Mouse (Mus musculus): ENCODE results near the gene Olfr1302.

Gene Olfr1302

DNA sequence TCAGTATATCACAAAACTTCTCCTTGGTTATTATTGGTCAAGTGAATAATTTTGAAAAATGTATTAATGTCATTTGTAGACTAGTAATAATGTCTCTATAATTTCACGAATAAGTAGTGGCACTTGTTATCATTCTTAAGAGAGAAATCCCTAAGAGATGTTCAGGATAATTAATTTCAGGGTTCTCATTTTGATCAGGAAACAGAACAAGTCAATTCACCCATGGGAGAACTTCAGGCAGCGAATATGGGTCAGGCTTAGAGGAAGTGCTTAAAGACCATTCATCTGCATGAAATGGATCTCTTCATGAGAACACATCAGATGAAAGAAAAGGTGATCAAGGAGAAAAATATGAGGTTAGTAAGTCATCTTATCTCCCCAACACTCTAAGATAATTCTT is at the start of gene Olfr1302:
Olfr1302 (plus strand) TSS at position 301 of the 400 bp plus-strand sequence.
- DNase-seq (ENCODE audit: low spot score in 2 of 2): no peak

DNA sequence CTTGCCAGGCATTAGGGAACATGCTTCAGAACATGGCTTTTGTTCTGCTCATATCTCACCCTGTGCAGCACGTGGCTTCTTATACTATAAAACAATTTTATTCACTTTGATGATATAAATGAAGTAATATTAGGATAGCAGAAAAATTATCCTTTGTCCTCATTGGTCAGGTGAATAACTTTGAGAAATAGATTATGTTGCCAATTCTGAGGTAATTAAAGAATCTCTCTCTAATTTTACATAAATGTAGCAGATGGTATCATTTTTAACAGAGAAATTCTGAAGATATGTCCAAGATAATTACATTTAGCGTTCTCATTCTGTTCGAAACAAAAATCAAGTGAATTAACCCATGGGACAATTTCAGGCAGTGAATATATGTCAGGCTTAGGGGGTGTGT is 26.5 kb upstream of the Olfr1302 start, which contains the start of gene Olfr1301:
Olfr1301 (plus strand) TSS at position 301 of the 400 bp plus-strand sequence.
- DNase-seq (ENCODE audit: low spot score in 2 of 2): no peak

DNA sequence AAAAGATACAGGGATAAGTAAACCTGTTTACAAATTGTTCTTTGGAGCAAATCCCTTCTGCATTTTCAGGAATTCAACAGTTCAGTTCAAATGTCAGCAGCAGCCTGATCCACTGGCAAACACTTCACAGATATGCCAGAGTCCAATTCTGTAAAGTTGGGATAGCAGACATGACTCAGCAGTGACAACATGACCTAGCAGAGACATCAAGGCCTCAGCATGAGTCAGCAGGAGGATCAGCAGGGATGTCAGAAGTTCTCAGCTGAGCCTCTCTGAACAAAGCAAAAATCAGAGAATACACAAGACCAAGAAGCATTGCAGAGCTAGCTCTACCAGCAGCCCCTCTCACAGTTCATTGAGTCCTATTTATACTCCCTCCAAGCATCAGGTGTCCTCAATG is 35.7 kb downstream of the Olfr1302 start:
- no peak for DNase-seq (ENCODE audit: low spot score in 2 of 2)

DNA sequence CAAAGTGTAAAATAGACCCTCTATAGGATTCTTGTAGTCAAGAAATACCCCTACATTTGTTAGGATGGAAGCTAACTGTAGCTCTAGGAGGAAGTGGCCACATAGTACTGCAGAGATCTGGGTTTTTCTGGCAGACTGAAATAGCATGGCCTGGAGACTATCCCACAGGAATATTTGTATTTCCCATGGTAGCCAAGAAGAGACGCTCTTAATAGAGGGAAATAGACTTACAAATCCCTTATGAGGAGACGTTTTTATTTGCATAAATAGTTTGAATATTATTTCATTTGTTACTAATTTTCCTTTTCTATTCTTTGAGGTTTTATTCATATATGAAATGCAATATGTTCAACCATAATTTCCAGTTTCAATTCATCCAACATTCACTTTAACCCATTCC is 43.0 kb downstream of the Olfr1302 start, which contains the start of gene Olfr1303:
Olfr1303 (minus strand) TSS at position 101 of the 400 bp plus-strand sequence.
- no peak for DNase-seq (ENCODE audit: low spot score in 2 of 2)

Data from frontal cortex, postnatal 14 days (tissue).